Mouse (Mus musculus) forebrain, embryonic 11.5 days (tissue): ENCODE measurements around the gene Pycr1. TPM values are rescaled to one million over a fixed set of nuclear protein-coding genes. Genes with fewer than 3 reads are reported as not detected.

ENCODE experiments used
- ATAC-seq: fragments of 200-750 bp; cut with Nextera tagmentation; replicated peaks from 2 replicates; pipeline ENCODE4 v1.8.0; 2017; ENCODE audit warnings: moderate TSS enrichment; ENCODE audit not compliant: low FRiP score
- DNase-seq: peaks from one replicate; pipeline ENCODE4 v3.0.0-alpha.2; 2017; ENCODE audit warnings: low spot score
- H3K27ac ChIP-seq: fragments of 300-500 bp; sonication (generic); 2 replicates; pipeline ENCODE4 v1.5.1; 2014; ENCODE audit warnings: low read depth, low read length
- H3K27me3 ChIP-seq: fragments of 300-500 bp; sonication (generic); 2 replicates; pipeline ENCODE4 v1.6.1; 2014; ENCODE audit warnings: mild to moderate bottlenecking, low read length, mixed read lengths; ENCODE audit not compliant: control insufficient read depth, insufficient read depth
- H3K36me3 ChIP-seq: fragments of 300-500 bp; sonication (generic); 2 replicates; pipeline ENCODE4 v1.6.1; 2014; ENCODE audit warnings: mild to moderate bottlenecking, low read length, moderate library complexity, mixed read lengths; ENCODE audit not compliant: control insufficient read depth, insufficient read depth
- H3K4me1 ChIP-seq: fragments of 300-500 bp; sonication (generic); replicated peaks from 2 replicates; pipeline ENCODE4 v1.6.1; 2014; ENCODE audit warnings: low read length, mixed read lengths; ENCODE audit not compliant: control insufficient read depth, insufficient read depth
- H3K4me2 ChIP-seq: fragments of 300-500 bp; sonication (generic); 2 replicates; pipeline ENCODE4 v1.6.1; 2014; ENCODE audit warnings: low read depth, mild to moderate bottlenecking, low read length, moderate library complexity, mixed read lengths; ENCODE audit not compliant: severe bottlenecking
- H3K4me3 ChIP-seq: fragments of 300-500 bp; sonication (generic); 2 replicates; pipeline ENCODE4 v1.5.1; 2014; ENCODE audit warnings: low read depth, low read length
- H3K9ac ChIP-seq: fragments of 300-500 bp; sonication (generic); 2 replicates; pipeline ENCODE4 v1.6.1; 2014; ENCODE audit warnings: low read length
- H3K9me3 ChIP-seq: fragments of 300-500 bp; sonication (generic); 2 replicates; pipeline ENCODE4 v1.6.1; 2016; ENCODE audit warnings: low read length, mixed read lengths; ENCODE audit not compliant: control insufficient read depth
- WGBS: fragments of 180-500 bp; shearing (Covaris S2); extraction: QIAGEN DNeasy Blood & Tissue Kit; methylation state at CpG from one replicate; pipeline ENCODE4 v1.1.7; 2014; 5-methylcytosine and 5-hydroxymethylcytosine counted together
- polyA plus RNA-seq: library from polyadenylated mRNA; unstranded; fragments of >200 nt; fragmentation: Nextera tagmentation; extraction: Ambion mirVana; gene quantifications from 2 replicates; pipeline ENCODE4 v1.2.1, GENCODE M21; 2014

Gene Pycr1
- polyA plus RNA-seq, 1 experiment from 2014 or later, result 33.7 TPM

GRCm38 (mm10) chr11:120662759-120663158, 19.2 kb upstream of the Pycr1 start:
- Histone ChIP-seq H3K4me2 (no peak overlapping the region), H3K27me3 (peaks cover 52% of the 10 kb centered on the region), H3K4me1 (peaks cover 12% of the 10 kb centered on the region), H3K36me3 (no peaks in the 10 kb centered on the region), H3K9me3 (no peaks in the 10 kb centered on the region), H3K4me3 (no peak overlapping the region), H3K27ac (no peak overlapping the region), H3K9ac (no peak overlapping the region)
- DNase-seq (peak; percentile 48), ATAC-seq (no peak)
- 45% methylated on average over 6 of the region's 6 CpGs for WGBS

GRCm38 (mm10) chr11:120661076-120661460, 17.5 kb upstream of the Pycr1 start, which contains the start of gene Notum:
TSS of gene Notum (minus strand) at chr11:120661175.
- Histone ChIP-seq H3K9me3 (no peaks in the 10 kb centered on the region), H3K4me2 (peak within 1 kb of the TSS; percentile 64), H3K36me3 (no peaks in the 10 kb centered on the region), H3K4me3 (peak within 1 kb of the TSS; percentile 37), H3K9ac (peak within 1 kb of the TSS; percentile 39), H3K27ac (no peak within 1 kb of the TSS), H3K27me3 (peaks cover 57% of the 10 kb centered on the region), H3K4me1 (peaks cover 12% of the 10 kb centered on the region)
- ATAC-seq (peak; percentile 8; the same call in 1 of the 2 replicates), DNase-seq (no peak)
- under 1% methylated on average over 35 of the region's 35 CpGs for WGBS

- H3K27me3 ChIP-seq, result peaks cover 57% of the 10 kb centered on the region
- H3K36me3 ChIP-seq, result no peaks in the 10 kb centered on the region
- peak overlapping the region; percentile 39 for H3K9ac ChIP-seq
- peak overlapping the region; percentile 64 for H3K4me2 ChIP-seq
- ATAC-seq (peak; percentile 65), DNase-seq (peak; percentile 76)
- WGBS, result under 1% methylated on average over 88 of the region's 95 CpGs
- H3K9me3 ChIP-seq, result no peaks in the 10 kb centered on the region
- peak overlapping the region; percentile 37 for H3K4me3 ChIP-seq
- peaks cover 12% of the 10 kb centered on the region for H3K4me1 ChIP-seq
- no peak overlapping the region for H3K27ac ChIP-seq
Measured at GRCm38 (mm10) chr11:120660301-120661075, 16.9 kb upstream of the Pycr1 start.

GRCm38 (mm10) chr11:120659509-120660300, 16.1 kb upstream of the Pycr1 start:
- no peaks in the 10 kb centered on the region for H3K36me3 ChIP-seq
- no peaks in the 10 kb centered on the region for H3K9me3 ChIP-seq
- peak overlapping the region; percentile 37 for H3K4me3 ChIP-seq
- peaks cover 57% of the 10 kb centered on the region for H3K27me3 ChIP-seq
- WGBS, result 2% methylated on average over 46 of the region's 50 CpGs
- peak; percentile 68 for DNase-seq
- peak overlapping the region; percentile 39; the same call in 1 of the 2 replicates for H3K9ac ChIP-seq
- peak overlapping the region; percentile 64 for H3K4me2 ChIP-seq
- peak; percentile 29; the same call in 1 of the 2 replicates for ATAC-seq
- no peak overlapping the region for H3K27ac ChIP-seq
- peaks cover 12% of the 10 kb centered on the region for H3K4me1 ChIP-seq

GRCm38 (mm10) chr11:120658876-120659410, 15.4 kb upstream of the Pycr1 start:
- Histone ChIP-seq H3K4me3 (no peak overlapping the region), H3K36me3 (no peaks in the 10 kb centered on the region), H3K9ac (no peak overlapping the region), H3K27me3 (peaks cover 57% of the 10 kb centered on the region), H3K27ac (no peak overlapping the region), H3K4me2 (no peak overlapping the region), H3K4me1 (peaks cover 12% of the 10 kb centered on the region), H3K9me3 (no peaks in the 10 kb centered on the region)
- WGBS, result 5% methylated on average over 24 of the region's 24 CpGs
- no peak for ATAC-seq
- DNase-seq, result peak; percentile 86

- H3K9ac ChIP-seq, result no peak overlapping the region
- no peak overlapping the region for H3K4me3 ChIP-seq
- WGBS, result 83% methylated on average over 4 of the region's 4 CpGs
- ATAC-seq (no peak), DNase-seq (no peak)
- no peaks in the 10 kb centered on the region for H3K36me3 ChIP-seq
- no peak overlapping the region for H3K4me2 ChIP-seq
- peaks cover 50% of the 10 kb centered on the region for H3K27me3 ChIP-seq
- peaks cover 12% of the 10 kb centered on the region for H3K4me1 ChIP-seq
- no peak overlapping the region for H3K27ac ChIP-seq
- no peaks in the 10 kb centered on the region for H3K9me3 ChIP-seq
Measured at GRCm38 (mm10) chr11:120657301-120657700, 13.7 kb upstream of the Pycr1 start.

GRCm38 (mm10) chr11:120654741-120655140, 11.2 kb upstream of the Pycr1 start:
- no peak overlapping the region for H3K4me3 ChIP-seq
- no peak overlapping the region for H3K27ac ChIP-seq
- H3K9ac ChIP-seq, result no peak overlapping the region
- no peaks in the 10 kb centered on the region for H3K36me3 ChIP-seq
- peaks cover 24% of the 10 kb centered on the region for H3K27me3 ChIP-seq
- H3K4me2 ChIP-seq, result no peak overlapping the region
- DNase-seq, result peak; percentile 30
- no peak for ATAC-seq
- WGBS, result 73% methylated on average over 3 of the region's 3 CpGs
- no peaks in the 10 kb centered on the region for H3K4me1 ChIP-seq
- H3K9me3 ChIP-seq, result no peaks in the 10 kb centered on the region

GRCm38 (mm10) chr11:120651872-120652271, 8.3 kb upstream of the Pycr1 start:
- ATAC-seq, result no peak
- Histone ChIP-seq H3K4me1 (peaks cover 3% of the 10 kb centered on the region; the same call in 1 of the 2 replicates), H3K9ac (no peak overlapping the region), H3K36me3 (no peaks in the 10 kb centered on the region), H3K4me3 (no peak overlapping the region), H3K9me3 (no peaks in the 10 kb centered on the region), H3K4me2 (no peak overlapping the region), H3K27ac (no peak overlapping the region), H3K27me3 (no peaks in the 10 kb centered on the region; the same call in 1 of the 2 replicates)
- 63% methylated on average over 3 of the region's 3 CpGs for WGBS
- DNase-seq, result peak; percentile 44
